Mouse (Mus musculus) heart, adult 2 months (tissue): ENCODE results near the gene Polr3c.

ENCODE experiments used
- CTCF ChIP-seq: fragments of 200-600 bp; IDR thresholded peaks from 2 replicates; pipeline ENCODE4 v1.8.1; 2022; ENCODE audit warnings: antibody characterized with exemption, mild to moderate bottlenecking, moderate library complexity
- EP300 ChIP-seq: fragments of 200-500 bp; IDR thresholded peaks from 2 replicates; pipeline ENCODE4 v1.6.1; 2011; ENCODE audit warnings: low read depth, low read length, control low read depth; ENCODE audit not compliant: insufficient read depth
- POLR2A ChIP-seq: fragments of 200-500 bp; IDR thresholded peaks from 2 replicates; pipeline ENCODE4 v1.6.1; 2011; ENCODE audit warnings: mild to moderate bottlenecking, low read depth, low read length, control low read depth; ENCODE audit not compliant: insufficient read depth

GRCm38 (mm10) chr3:96666916-96667315 lies 60.5 kb downstream of the Polr3c start:
- TF ChIP-seq POLR2A: no peak
- no peak for TF ChIP-seq CTCF
- TF ChIP-seq EP300: no peak
